Mouse (Mus musculus) ES-Bruce4 (cell line): ENCODE measurements around the gene Ccser1.

ENCODE experiments used
- CTCF ChIP-seq: IDR thresholded peaks from one replicate; pipeline ENCODE4 v1.8.1; 2011; ENCODE audit warnings: low read depth, low read length
- POLR2A ChIP-seq: IDR thresholded peaks from one replicate; pipeline ENCODE4 v1.8.1; 2011; ENCODE audit warnings: low read length; ENCODE audit not compliant: insufficient read depth

DNA sequence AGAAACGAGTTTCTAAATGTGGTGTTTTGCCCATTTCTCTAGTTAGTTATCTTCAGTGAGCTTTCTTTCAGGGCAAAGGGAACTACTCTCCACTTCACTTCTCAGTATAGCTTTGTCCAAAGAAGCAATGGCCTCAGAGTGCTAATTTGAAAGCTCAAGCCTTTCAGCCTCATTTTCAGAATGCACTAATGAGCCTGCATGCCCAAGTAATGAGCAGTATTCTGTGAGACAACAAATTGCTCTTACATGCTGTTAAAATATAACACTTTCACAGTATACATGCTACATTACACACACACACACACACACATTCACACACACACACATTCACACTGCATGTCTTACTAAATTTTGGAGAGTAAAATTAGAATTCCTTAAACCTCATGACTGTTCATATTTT is 637.6 kb downstream of the Ccser1 start:
- TF ChIP-seq CTCF = no peak
- TF ChIP-seq POLR2A = no peak
